Mouse (Mus musculus): ENCODE data around the gene Ephb1. TPM values are rescaled to one million over a fixed set of nuclear protein-coding genes. Genes with fewer than 3 reads are reported as not detected.

Ephb1 gene
- polyA plus RNA-seq, 1 experiment from 2014 or later = 41.2 TPM

GRCm38 (mm10) chr9:102261511-102261910, 93.0 kb downstream of the Ephb1 start:
- H3K4me3 ChIP-seq (ENCODE audit: low read length) = no peak overlapping the region
- WGBS = 9% methylated on average over 9 of the region's 9 CpGs
- H3K4me1 ChIP-seq (ENCODE audit: control insufficient read depth, insufficient read depth, low read depth, low read length) = peaks cover 11% of the 10 kb centered on the region
- H3K27me3 ChIP-seq (replicated peaks; ENCODE audit: control insufficient read depth, insufficient read depth, low read length) = no peaks in the 10 kb centered on the region
- no peak overlapping the region for H3K9ac ChIP-seq (ENCODE audit: low read depth, low read length)
- no peak overlapping the region for H3K27ac ChIP-seq (ENCODE audit: low read depth, low read length)
- 0 out of 2 replicates have a peak, but pooled peaks have one; percentile 55 for ATAC-seq
- H3K36me3 ChIP-seq (ENCODE audit: control insufficient read depth, insufficient read depth, low read length) = no peaks in the 10 kb centered on the region
- no peak overlapping the region; the same call in 1 of the 2 replicates for H3K4me2 ChIP-seq (ENCODE audit: low read length)
- no peaks in the 10 kb centered on the region for H3K9me3 ChIP-seq (ENCODE audit: control insufficient read depth, low read length)

DNA sequence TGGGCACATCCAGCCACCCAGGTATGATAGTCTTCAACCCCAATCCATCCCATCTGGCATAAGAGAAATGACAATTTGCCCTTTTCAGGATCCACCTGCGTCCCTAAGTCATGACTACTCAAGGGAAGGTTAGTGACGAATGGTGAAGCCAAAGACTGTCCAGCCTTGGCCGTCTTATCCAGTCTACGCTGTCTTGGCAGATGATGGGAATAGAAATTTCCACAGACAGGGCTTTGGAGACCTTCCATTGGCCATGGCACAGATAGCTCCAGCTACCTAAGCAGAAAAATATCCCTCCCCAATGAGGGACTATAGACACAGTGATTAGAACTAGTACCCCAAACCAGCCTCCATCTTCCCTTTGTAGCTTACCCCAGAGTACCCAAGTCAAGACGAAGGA, 98.1 kb downstream of the Ephb1 start:
- Histone ChIP-seq H3K9me3 (ENCODE audit: control insufficient read depth, low read length) (no peaks in the 10 kb centered on the region), H3K4me2 (ENCODE audit: low read length) (no peak overlapping the region), H3K27me3 (replicated peaks; ENCODE audit: control insufficient read depth, insufficient read depth, low read length) (no peaks in the 10 kb centered on the region; the same call in 1 of the 2 replicates), H3K36me3 (ENCODE audit: control insufficient read depth, insufficient read depth, low read length) (no peaks in the 10 kb centered on the region), H3K4me3 (ENCODE audit: low read length) (no peak overlapping the region), H3K9ac (ENCODE audit: low read depth, low read length) (no peak overlapping the region), H3K27ac (ENCODE audit: low read depth, low read length) (no peak overlapping the region), H3K4me1 (ENCODE audit: control insufficient read depth, insufficient read depth, low read depth, low read length) (no peaks in the 10 kb centered on the region; the same call in none of the 2 replicates)
- ATAC-seq = no peak
- 93% methylated on average over 5 of the region's 5 CpGs for WGBS

GRCm38 (mm10) chr9:102255803-102256202, 98.7 kb downstream of the Ephb1 start:
- H3K9ac ChIP-seq (ENCODE audit: low read depth, low read length) = no peak overlapping the region
- H3K36me3 ChIP-seq (ENCODE audit: control insufficient read depth, insufficient read depth, low read length) = no peaks in the 10 kb centered on the region
- H3K27ac ChIP-seq (ENCODE audit: low read depth, low read length) = no peak overlapping the region
- no peaks in the 10 kb centered on the region; the same call in 1 of the 2 replicates for H3K4me1 ChIP-seq (ENCODE audit: control insufficient read depth, insufficient read depth, low read depth, low read length)
- WGBS = 79% methylated on average over 6 of the region's 6 CpGs
- no peaks in the 10 kb centered on the region; the same call in 1 of the 2 replicates for H3K27me3 ChIP-seq (replicated peaks; ENCODE audit: control insufficient read depth, insufficient read depth, low read length)
- no peak for ATAC-seq
- H3K9me3 ChIP-seq (ENCODE audit: control insufficient read depth, low read length) = no peaks in the 10 kb centered on the region
- no peak overlapping the region for H3K4me2 ChIP-seq (ENCODE audit: low read length)
- no peak overlapping the region for H3K4me3 ChIP-seq (ENCODE audit: low read length)

DNA sequence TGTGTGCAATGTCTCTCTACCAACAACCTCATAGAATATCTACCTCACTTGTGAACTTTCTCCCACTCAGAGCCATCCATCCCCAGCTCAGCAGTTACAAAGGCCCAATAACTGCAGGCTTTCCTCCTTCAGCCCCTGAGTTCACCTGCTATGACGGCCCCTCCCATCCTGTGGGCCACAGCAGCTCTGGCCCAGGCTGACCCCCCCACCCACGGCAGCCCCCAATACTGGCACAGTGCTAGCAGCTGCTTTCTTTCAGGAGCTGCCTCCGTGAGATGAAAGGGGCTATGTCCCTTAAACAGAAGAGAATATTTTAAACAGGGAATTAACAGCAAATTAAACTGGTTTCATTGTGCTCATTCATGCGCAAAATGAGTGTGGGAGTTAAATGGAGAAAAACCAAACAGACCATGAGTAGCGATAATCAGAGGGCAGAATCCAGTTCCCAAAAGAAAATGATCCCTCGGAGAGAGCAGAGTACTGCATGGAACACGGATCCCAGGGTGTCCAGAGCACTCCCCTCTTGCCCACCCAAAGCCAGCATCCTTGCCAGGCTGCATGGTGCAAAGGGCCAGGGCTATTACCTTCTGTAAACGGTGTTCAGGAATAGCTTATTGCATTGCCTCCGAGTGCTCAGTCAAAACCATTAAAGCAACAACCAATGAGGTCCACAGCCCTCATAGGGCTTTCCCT, 105.2 kb downstream of the Ephb1 start:
- WGBS = 17% methylated on average over 9 of the region's 9 CpGs
- ATAC-seq = peak; percentile 49

DNA sequence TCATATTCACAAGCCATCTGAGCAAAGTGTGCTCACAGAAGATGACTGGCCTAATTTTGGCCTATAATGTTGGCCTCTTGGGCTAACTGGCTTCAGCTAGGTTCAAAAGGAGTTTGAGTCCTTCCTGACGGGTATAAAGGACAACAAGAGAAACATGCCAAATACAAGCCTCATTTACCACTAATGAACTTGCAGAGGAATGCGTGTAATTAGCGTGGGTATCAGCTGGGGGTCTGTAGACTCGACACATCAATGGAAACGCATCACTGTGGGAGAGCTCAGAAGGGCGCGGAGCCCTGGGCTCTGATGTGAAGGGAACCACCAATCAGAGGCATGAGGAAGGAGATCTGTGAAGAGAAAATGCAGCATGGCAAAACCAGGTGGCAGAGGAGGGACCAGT, 108.9 kb downstream of the Ephb1 start:
- 38% methylated on average over 7 of the region's 7 CpGs for WGBS
- H3K4me3 ChIP-seq (ENCODE audit: low read length) = no peak overlapping the region
- H3K9ac ChIP-seq (ENCODE audit: low read depth, low read length) = no peak overlapping the region
- no peaks in the 10 kb centered on the region for H3K9me3 ChIP-seq (ENCODE audit: control insufficient read depth, low read length)
- H3K36me3 ChIP-seq (ENCODE audit: control insufficient read depth, insufficient read depth, low read length) = no peaks in the 10 kb centered on the region
- no peaks in the 10 kb centered on the region for H3K27me3 ChIP-seq (replicated peaks; ENCODE audit: control insufficient read depth, insufficient read depth, low read length)
- peaks cover 28% of the 10 kb centered on the region for H3K4me1 ChIP-seq (ENCODE audit: control insufficient read depth, insufficient read depth, low read depth, low read length)
- ATAC-seq = no peak
- no peak overlapping the region for H3K27ac ChIP-seq (ENCODE audit: low read depth, low read length)
- no peak overlapping the region for H3K4me2 ChIP-seq (ENCODE audit: low read length)

More for the DNA sequence above, 105.2 kb downstream of the Ephb1 start:
- peaks cover 16% of the 10 kb centered on the region for H3K4me1 ChIP-seq (ENCODE audit: control insufficient read depth, insufficient read depth, low read depth, low read length)
- H3K27me3 ChIP-seq (replicated peaks; ENCODE audit: control insufficient read depth, insufficient read depth, low read length) = no peaks in the 10 kb centered on the region; the same call in 1 of the 2 replicates
- H3K9me3 ChIP-seq (ENCODE audit: control insufficient read depth, low read length) = no peaks in the 10 kb centered on the region
- no peak overlapping the region for H3K27ac ChIP-seq (ENCODE audit: low read depth, low read length)
- H3K4me3 ChIP-seq (ENCODE audit: low read length) = no peak overlapping the region
- H3K4me2 ChIP-seq (ENCODE audit: low read length) = no peak overlapping the region
- no peaks in the 10 kb centered on the region for H3K36me3 ChIP-seq (ENCODE audit: control insufficient read depth, insufficient read depth, low read length)
- no peak overlapping the region for H3K9ac ChIP-seq (ENCODE audit: low read depth, low read length)

- H3K9me3 ChIP-seq (ENCODE audit: control insufficient read depth, low read length) = no peaks in the 10 kb centered on the region
- no peak overlapping the region for H3K27ac ChIP-seq (ENCODE audit: low read depth, low read length)
- no peak overlapping the region for H3K4me3 ChIP-seq (ENCODE audit: low read length)
- H3K4me2 ChIP-seq (ENCODE audit: low read length) = no peak overlapping the region
- H3K36me3 ChIP-seq (ENCODE audit: control insufficient read depth, insufficient read depth, low read length) = no peaks in the 10 kb centered on the region
- H3K4me1 ChIP-seq (ENCODE audit: control insufficient read depth, insufficient read depth, low read depth, low read length) = peaks cover 21% of the 10 kb centered on the region
- no peaks in the 10 kb centered on the region for H3K27me3 ChIP-seq (replicated peaks; ENCODE audit: control insufficient read depth, insufficient read depth, low read length)
- H3K9ac ChIP-seq (ENCODE audit: low read depth, low read length) = no peak overlapping the region
- WGBS = 7% methylated on average over 7 of the region's 7 CpGs
- ATAC-seq = peak; percentile 88
Observed at GRCm38 (mm10) chr9:102243296-102243695, 111.2 kb downstream of the Ephb1 start.

DNA sequence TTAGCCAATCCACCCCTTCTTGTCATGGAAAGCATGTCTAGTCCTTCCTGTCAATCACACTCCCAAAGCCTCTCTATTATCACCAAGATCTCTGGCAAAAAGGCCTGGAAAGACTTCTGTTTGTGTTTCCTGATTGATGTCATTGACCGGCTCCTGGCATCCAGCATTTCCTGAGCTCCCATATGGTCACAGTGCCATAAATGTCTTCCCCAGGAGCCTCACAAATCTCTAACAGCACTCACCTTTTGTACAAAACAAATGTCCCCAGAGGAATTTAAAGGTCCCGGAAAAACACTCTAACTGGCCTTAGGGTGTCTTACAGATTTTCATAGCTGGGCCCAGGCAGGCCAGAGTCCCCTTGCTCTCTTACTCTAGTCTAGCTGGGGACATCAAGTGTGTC, 112.9 kb downstream of the Ephb1 start:
- no peak overlapping the region for H3K27ac ChIP-seq (ENCODE audit: low read depth, low read length)
- no peak overlapping the region for H3K4me3 ChIP-seq (ENCODE audit: low read length)
- WGBS = 58% methylated on average over 2 of the region's 2 CpGs
- H3K9ac ChIP-seq (ENCODE audit: low read depth, low read length) = no peak overlapping the region
- peaks cover 17% of the 10 kb centered on the region for H3K4me1 ChIP-seq (ENCODE audit: control insufficient read depth, insufficient read depth, low read depth, low read length)
- H3K4me2 ChIP-seq (ENCODE audit: low read length) = no peak overlapping the region
- no peaks in the 10 kb centered on the region for H3K27me3 ChIP-seq (replicated peaks; ENCODE audit: control insufficient read depth, insufficient read depth, low read length)
- H3K36me3 ChIP-seq (ENCODE audit: control insufficient read depth, insufficient read depth, low read length) = no peaks in the 10 kb centered on the region
- no peak for ATAC-seq
- no peaks in the 10 kb centered on the region for H3K9me3 ChIP-seq (ENCODE audit: control insufficient read depth, low read length)

GRCm38 (mm10) chr9:102240215-102240614, 114.3 kb downstream of the Ephb1 start:
- Histone ChIP-seq H3K36me3 (ENCODE audit: control insufficient read depth, insufficient read depth, low read length) (no peaks in the 10 kb centered on the region), H3K27ac (ENCODE audit: low read depth, low read length) (no peak overlapping the region), H3K9ac (ENCODE audit: low read depth, low read length) (no peak overlapping the region), H3K4me1 (ENCODE audit: control insufficient read depth, insufficient read depth, low read depth, low read length) (peaks cover 12% of the 10 kb centered on the region), H3K4me2 (ENCODE audit: low read length) (no peak overlapping the region), H3K9me3 (ENCODE audit: control insufficient read depth, low read length) (no peaks in the 10 kb centered on the region), H3K27me3 (replicated peaks; ENCODE audit: control insufficient read depth, insufficient read depth, low read length) (no peaks in the 10 kb centered on the region), H3K4me3 (ENCODE audit: low read length) (no peak overlapping the region)
- no peak for ATAC-seq
- 61% methylated on average over 4 of the region's 4 CpGs for WGBS

GRCm38 (mm10) chr9:102235444-102235951, 119.0 kb downstream of the Ephb1 start:
- no peak overlapping the region for H3K4me3 ChIP-seq (ENCODE audit: low read length)
- peak; percentile 82 for ATAC-seq

More at GRCm38 (mm10) chr9:102235444-102235951, 119.0 kb downstream of the Ephb1 start:
- Histone ChIP-seq H3K4me2 (ENCODE audit: low read length) (no peak overlapping the region), H3K4me1 (ENCODE audit: control insufficient read depth, insufficient read depth, low read depth, low read length) (no peaks in the 10 kb centered on the region; the same call in 1 of the 2 replicates), H3K27me3 (replicated peaks; ENCODE audit: control insufficient read depth, insufficient read depth, low read length) (no peaks in the 10 kb centered on the region), H3K9me3 (ENCODE audit: control insufficient read depth, low read length) (no peaks in the 10 kb centered on the region), H3K36me3 (ENCODE audit: control insufficient read depth, insufficient read depth, low read length) (no peaks in the 10 kb centered on the region), H3K9ac (ENCODE audit: low read depth, low read length) (no peak overlapping the region), H3K27ac (ENCODE audit: low read depth, low read length) (no peak overlapping the region)
- WGBS = 24% methylated on average over 4 of the region's 4 CpGs
